Mouse (Mus musculus): ENCODE results near the gene Ghsr. TPM values are rescaled to one million over a fixed set of nuclear protein-coding genes. Genes with fewer than 3 reads are reported as not detected.

Gene Ghsr
- polyA plus RNA-seq, 1 experiment from 2014 or later = 0.12 TPM

GRCm38 (mm10) chr3:27418602-27419001, 47.5 kb downstream of the Ghsr start:
- Histone ChIP-seq H3K4me2 (ENCODE audit: low read depth) (no peak overlapping the region), H3K4me3 (ENCODE audit: low read depth, low read length) (no peak overlapping the region), H3K9ac (ENCODE audit: low read length) (no peak overlapping the region), H3K36me3 (ENCODE audit: control insufficient read depth, insufficient read depth, low read length) (no peaks in the 10 kb centered on the region), H3K9me3 (ENCODE audit: control insufficient read depth, low read length) (no peaks in the 10 kb centered on the region), H3K4me1 (ENCODE audit: control insufficient read depth, insufficient read depth, low read length) (no peaks in the 10 kb centered on the region), H3K27me3 (ENCODE audit: control insufficient read depth, insufficient read depth, low read length) (no peaks in the 10 kb centered on the region), H3K27ac (ENCODE audit: low read depth, low read length) (no peak overlapping the region)
- DNase-seq (ENCODE audit: low spot score) (no peak), ATAC-seq (ENCODE audit: insufficient read depth, low FRiP score, low TSS enrichment) (no peak)
- 94% methylated on average over 8 of the region's 8 CpGs for WGBS

- H3K4me3 ChIP-seq (ENCODE audit: low read depth, low read length) = no peak overlapping the region
- no peaks in the 10 kb centered on the region for H3K4me1 ChIP-seq (ENCODE audit: control insufficient read depth, insufficient read depth, low read length)
- 0 out of 2 replicates have a peak, but pooled peaks cover 2% of the 10 kb centered on the region for H3K36me3 ChIP-seq (ENCODE audit: control insufficient read depth, insufficient read depth, low read length)
- H3K27ac ChIP-seq (ENCODE audit: low read depth, low read length) = no peak overlapping the region
- H3K27me3 ChIP-seq (ENCODE audit: control insufficient read depth, insufficient read depth, low read length) = no peaks in the 10 kb centered on the region
- 68% methylated on average over 12 of the region's 12 CpGs for WGBS
- no peak overlapping the region for H3K4me2 ChIP-seq (ENCODE audit: low read depth)
- ATAC-seq (ENCODE audit: insufficient read depth, low FRiP score, low TSS enrichment) (no peak; the same call in 1 of the 2 replicates), DNase-seq (ENCODE audit: low spot score) (no peak)
- no peak overlapping the region for H3K9ac ChIP-seq (ENCODE audit: low read length)
- H3K9me3 ChIP-seq (ENCODE audit: control insufficient read depth, low read length) = no peaks in the 10 kb centered on the region
These were observed 50.8 kb downstream of the Ghsr start for GRCm38 (mm10) chr3:27421980-27422379.

GRCm38 (mm10) chr3:27422521-27422920, 51.4 kb downstream of the Ghsr start:
- no peaks in the 10 kb centered on the region for H3K9me3 ChIP-seq (ENCODE audit: control insufficient read depth, low read length)
- H3K9ac ChIP-seq (ENCODE audit: low read length) = no peak overlapping the region
- 92% methylated on average over 6 of the region's 6 CpGs for WGBS
- H3K4me3 ChIP-seq (ENCODE audit: low read depth, low read length) = no peak overlapping the region
- H3K36me3 ChIP-seq (ENCODE audit: control insufficient read depth, insufficient read depth, low read length) = 0 out of 2 replicates have a peak, but pooled peaks cover 2% of the 10 kb centered on the region
- H3K27me3 ChIP-seq (ENCODE audit: control insufficient read depth, insufficient read depth, low read length) = no peaks in the 10 kb centered on the region
- H3K4me1 ChIP-seq (ENCODE audit: control insufficient read depth, insufficient read depth, low read length) = no peaks in the 10 kb centered on the region
- H3K27ac ChIP-seq (ENCODE audit: low read depth, low read length) = no peak overlapping the region
- no peak overlapping the region for H3K4me2 ChIP-seq (ENCODE audit: low read depth)
- ATAC-seq (ENCODE audit: insufficient read depth, low FRiP score, low TSS enrichment) = no peak
- no peak for DNase-seq (ENCODE audit: low spot score)

- WGBS = 87% methylated on average over 11 of the region's 11 CpGs
These were observed 53.0 kb downstream of the Ghsr start for GRCm38 (mm10) chr3:27424049-27424667.

GRCm38 (mm10) chr3:27427406-27427805, 56.3 kb downstream of the Ghsr start:
- H3K4me1 ChIP-seq (ENCODE audit: control insufficient read depth, insufficient read depth, low read length) = no peaks in the 10 kb centered on the region
- H3K4me2 ChIP-seq (ENCODE audit: low read depth) = no peak overlapping the region
- H3K9ac ChIP-seq (ENCODE audit: low read length) = no peak overlapping the region
- WGBS = 89% methylated on average over 6 of the region's 6 CpGs
- peaks cover 4% of the 10 kb centered on the region; the same call in 1 of the 2 replicates for H3K36me3 ChIP-seq (ENCODE audit: control insufficient read depth, insufficient read depth, low read length)
- H3K27ac ChIP-seq (ENCODE audit: low read depth, low read length) = no peak overlapping the region
- no peak for DNase-seq (ENCODE audit: low spot score)
- no peaks in the 10 kb centered on the region for H3K27me3 ChIP-seq (ENCODE audit: control insufficient read depth, insufficient read depth, low read length)
- no peak for ATAC-seq (ENCODE audit: insufficient read depth, low FRiP score, low TSS enrichment)
- no peaks in the 10 kb centered on the region for H3K9me3 ChIP-seq (ENCODE audit: control insufficient read depth, low read length)
- no peak overlapping the region for H3K4me3 ChIP-seq (ENCODE audit: low read depth, low read length)

More at GRCm38 (mm10) chr3:27424049-27424667, 53.0 kb downstream of the Ghsr start:
- H3K9ac ChIP-seq (ENCODE audit: low read length) = no peak overlapping the region
- no peak overlapping the region for H3K27ac ChIP-seq (ENCODE audit: low read depth, low read length)
- DNase-seq (ENCODE audit: low spot score) (no peak), ATAC-seq (ENCODE audit: insufficient read depth, low FRiP score, low TSS enrichment) (no peak)
- H3K36me3 ChIP-seq (ENCODE audit: control insufficient read depth, insufficient read depth, low read length) = peaks cover 4% of the 10 kb centered on the region; the same call in 1 of the 2 replicates
- H3K27me3 ChIP-seq (ENCODE audit: control insufficient read depth, insufficient read depth, low read length) = no peaks in the 10 kb centered on the region
- no peak overlapping the region for H3K4me3 ChIP-seq (ENCODE audit: low read depth, low read length)
- no peak overlapping the region for H3K4me2 ChIP-seq (ENCODE audit: low read depth)
- no peaks in the 10 kb centered on the region for H3K9me3 ChIP-seq (ENCODE audit: control insufficient read depth, low read length)
- no peaks in the 10 kb centered on the region for H3K4me1 ChIP-seq (ENCODE audit: control insufficient read depth, insufficient read depth, low read length)

Other genes starting within 250 kb of the Ghsr start
- 79.1 and 87.4 TPM in 2 replicates for gene Ect2, start 217.5 kb upstream of the Ghsr start, polyA plus RNA-seq (2014; fragmentation: Nextera tagmentation; extraction: Ambion mirVana)
- gene Nceh1, start 188.4 kb upstream of the Ghsr start, polyA plus RNA-seq (2014; fragmentation: Nextera tagmentation; extraction: Ambion mirVana) = 3.3 and 4.0 TPM in 2 replicates
- not detected in 2 replicates for gene Tnfsf10, start 54.3 kb upstream of the Ghsr start, polyA plus RNA-seq (2014; fragmentation: Nextera tagmentation; extraction: Ambion mirVana)